8 mouse cellular contexts compared by ENCODE assay signal in the genomic region with DNA sequence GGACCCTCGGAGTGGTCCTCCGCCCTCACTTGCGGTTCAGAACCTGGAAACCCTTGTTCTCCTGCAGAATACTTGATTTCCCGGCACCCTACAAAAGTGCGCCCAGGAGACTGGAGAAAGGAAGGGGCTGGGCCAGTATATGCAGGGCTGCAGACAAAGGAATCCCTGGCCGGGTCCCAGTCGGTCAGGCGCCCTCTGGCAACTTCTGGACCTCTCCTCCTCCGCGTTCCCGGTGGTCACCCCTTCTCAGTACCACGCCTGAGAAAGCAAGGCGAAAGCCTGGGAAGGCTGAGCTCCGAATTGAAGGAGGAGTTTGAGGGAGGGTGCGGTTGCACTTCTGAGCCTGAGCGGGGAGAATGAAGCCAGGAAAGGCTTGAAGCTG.
DNase-seq lines count a peak whose midpoint lies in the region; ATAC-seq and TF ChIP-seq lines count a peak whose summit lies in the region.

No protein-coding gene starts in this region.

- peaks cover 6% of the 10 kb centered on the region; the same call in 1 of the 2 replicates for H3K4me1 ChIP-seq in forebrain, embryonic 12.5 days
- no peaks in the 10 kb centered on the region for H3K4me1 ChIP-seq in hindbrain, embryonic 16.5 days (ENCODE audit: control insufficient read depth, insufficient read depth, low read depth, low read length)
- no peaks in the 10 kb centered on the region for H3K4me1 ChIP-seq in liver, postnatal 0 days (ENCODE audit: insufficient read depth)

- intact Hi-C loops in heart, postnatal 25 days (cut with DNase I): no loop called here

- TF ChIP-seq EP300 in liver, postnatal 0 days (IDR thresholded peaks at IDR 0.05; ENCODE audit: low read depth): no peak

- H3K9ac ChIP-seq in forebrain, embryonic 12.5 days: no peak overlapping the region; the same call in 1 of the 2 replicates
- H3K9ac ChIP-seq in hindbrain, embryonic 16.5 days (ENCODE audit: low read depth, low read length): 0 out of 2 replicates have a peak overlapping the region, but pooled peaks have one; percentile 19
- H3K9ac ChIP-seq in liver, postnatal 0 days (replicated peaks): no peak overlapping the region

- peak overlapping the region; percentile 30 for H3K4me3 ChIP-seq in forebrain, embryonic 12.5 days (replicated peaks)
- peak overlapping the region; percentile 33 for H3K4me3 ChIP-seq in hindbrain, embryonic 16.5 days (ENCODE audit: low read length)
- peak overlapping the region; percentile 24 for H3K4me3 ChIP-seq in liver, postnatal 0 days (ENCODE audit: low read depth, low read length)

- ATAC-seq in forebrain, embryonic 12.5 days (ENCODE audit: low FRiP score): peak; percentile 30; the same call in 1 of the 2 replicates
- ATAC-seq in hindbrain, embryonic 16.5 days: peak; percentile 65
- 0 out of 2 replicates have a peak, but pooled peaks have one; percentile 17 for ATAC-seq in liver, postnatal 0 days

- peak overlapping the region; percentile 52 for H3K4me2 ChIP-seq in forebrain, embryonic 12.5 days
- peak overlapping the region; percentile 52 for H3K4me2 ChIP-seq in hindbrain, embryonic 16.5 days (ENCODE audit: low read length)
- H3K4me2 ChIP-seq in liver, postnatal 0 days (ENCODE audit: low read depth, low read length): peak overlapping the region; percentile 62

- no peak for TF ChIP-seq CTCF in liver, postnatal 0 days (IDR thresholded peaks at IDR 0.05; ENCODE audit: low read depth)

- DNase-seq in heart, adult 11 months: peak; percentile 91
- no peak for DNase-seq in heart, postnatal 25 days (ENCODE audit: low spot score)
- DNase-seq in liver, postnatal 0 days: no peak
- peak; percentile 19 for DNase-seq in ovary, postnatal 10 days (ENCODE audit: low spot score)
- DNase-seq in frontal cortex, postnatal 10 days (ENCODE audit: low spot score in 2 of 2): no peak
- no peak for DNase-seq in layer of hippocampus, postnatal 10 days (ENCODE audit: low spot score in 2 of 2)

- no peaks in the 10 kb centered on the region for H3K36me3 ChIP-seq in forebrain, embryonic 12.5 days (replicated peaks)
- no peaks in the 10 kb centered on the region for H3K36me3 ChIP-seq in hindbrain, embryonic 16.5 days (ENCODE audit: control insufficient read depth, insufficient read depth, low read length)
- no peaks in the 10 kb centered on the region for H3K36me3 ChIP-seq in liver, postnatal 0 days (replicated peaks; ENCODE audit: insufficient read depth, low read length)

- 18% methylated on average over 16 of the region's 16 CpGs for WGBS in forebrain, embryonic 12.5 days
- WGBS in hindbrain, embryonic 16.5 days: 13% methylated on average over 16 of the region's 16 CpGs
- 16% methylated on average over 16 of the region's 16 CpGs for WGBS in liver, postnatal 0 days (ENCODE audit: insufficient replicate concordance)

- H3K27ac ChIP-seq in forebrain, embryonic 12.5 days: no peak overlapping the region
- H3K27ac ChIP-seq in hindbrain, embryonic 16.5 days (ENCODE audit: low read depth, low read length): no peak overlapping the region
- no peak overlapping the region for H3K27ac ChIP-seq in liver, postnatal 0 days (ENCODE audit: low read depth)

- 0 out of 2 replicates have a peak, but pooled peaks cover 3% of the 10 kb centered on the region for H3K9me3 ChIP-seq in forebrain, embryonic 12.5 days
- H3K9me3 ChIP-seq in hindbrain, embryonic 16.5 days (ENCODE audit: control insufficient read depth, low read length): no peaks in the 10 kb centered on the region
- no peaks in the 10 kb centered on the region for H3K9me3 ChIP-seq in liver, postnatal 0 days (ENCODE audit: low read length)

- H3K27me3 ChIP-seq in forebrain, embryonic 12.5 days: no peaks in the 10 kb centered on the region
- H3K27me3 ChIP-seq in hindbrain, embryonic 16.5 days (replicated peaks; ENCODE audit: control insufficient read depth, insufficient read depth, low read length): no peaks in the 10 kb centered on the region
- 0 out of 2 replicates have a peak, but pooled peaks cover 2% of the 10 kb centered on the region for H3K27me3 ChIP-seq in liver, postnatal 0 days (ENCODE audit: insufficient read depth, low read length)

Comparison
In these comparisons a context has a peak if more than half of its experiments do, and no peak if none do; other contexts are left out.
1. DNase-seq: peak in heart, adult 11 months (single experiment) and ovary, postnatal 10 days (single experiment); none in heart, postnatal 25 days (single experiment), liver, postnatal 0 days (single experiment), frontal cortex, postnatal 10 days (0 of 2) and layer of hippocampus, postnatal 10 days (0 of 2).
2. Peak in every context shown above with its lines, with median percentiles within 50 percentile points of each other: ATAC-seq, H3K4me2 ChIP-seq and H3K4me3 ChIP-seq.